ENCODE assay signal across 23 mouse cellular contexts in the genomic region with DNA sequence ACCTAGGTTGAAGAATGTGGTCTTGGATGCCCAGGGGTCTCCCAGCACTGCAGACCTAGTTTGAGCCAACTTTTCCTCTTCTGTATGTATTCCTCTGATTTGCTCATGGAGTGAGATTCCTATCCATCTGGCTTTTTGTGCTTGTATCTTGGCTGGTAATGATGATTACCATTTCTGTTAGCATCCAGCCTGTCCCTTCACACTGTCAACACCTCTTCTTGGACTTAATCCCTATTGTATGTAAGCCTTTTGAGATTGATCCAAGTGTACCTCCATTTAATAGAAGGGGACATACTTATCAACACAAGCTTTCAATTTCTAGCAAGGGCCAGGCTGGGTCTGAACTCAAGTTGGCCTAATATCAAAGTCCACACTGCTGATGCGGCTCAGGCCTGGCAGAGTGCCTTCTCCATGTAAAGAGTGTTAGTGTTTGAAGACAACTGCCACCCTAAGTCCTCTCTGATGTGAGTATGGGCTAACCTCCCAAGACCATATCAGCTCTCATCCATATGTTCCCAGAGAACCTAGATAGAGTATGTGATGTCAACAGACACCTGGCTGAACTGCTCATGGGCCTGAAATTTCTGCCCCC.
DNase-seq lines count a peak whose midpoint lies in the region; ATAC-seq and TF ChIP-seq lines count a peak whose summit lies in the region.
"Had no signal": no experiment of that assay in that cellular context is flagged by ENCODE, and none has a peak within 500 bp of the region (broad histone marks: within the 10 kb centered on the region; RNA-seq: fewer than 3 reads in every experiment).

No protein-coding gene starts in this region.

- H3K79me2 ChIP-seq in liver, adult 2 months (ENCODE audit: control insufficient read depth, insufficient read depth, low read length) = no peaks in the 10 kb centered on the region

- no peak for TF ChIP-seq CTCF in liver, adult 2 months (IDR thresholded peaks at IDR 0.05; ENCODE audit: low read depth, low read length)

- DNase-seq in cerebellum, postnatal 10 days = peak; percentile 45 to 51
- no peak for DNase-seq in cerebellum, postnatal 25 days
- DNase-seq in forebrain, embryonic 10.5 days (ENCODE audit: extremely low spot score, low spot score) = no peak
- peak; percentile 37 for DNase-seq in liver, adult 2 months (ENCODE audit: extremely low read depth, low read depth, low spot score)
- no peak for DNase-seq in lung, postnatal 14 days
- DNase-seq: adrenal gland, adult 8-10 months; adrenal gland, postnatal 25 days; cerebellum, adult 11 months; cerebellum, adult 2 months; cerebellum, adult 9-11 months; forebrain, postnatal 0 days; gastrocnemius, adult 2 months; gastrocnemius, postnatal 14 days; heart, adult 11 months had no signal

- ATAC-seq in forebrain, embryonic 15.5 days (replicated peaks) = no peak
- no peak for ATAC-seq in liver, embryonic 12.5 days
- peak; percentile 17 for ATAC-seq in lung, embryonic 16.5 days (ENCODE audit: low read depth)
- ATAC-seq: activated CD4-positive, CD25-positive, alpha-beta regulatory T cell, adult 4 months; forebrain, postnatal 0 days had no signal

- H3K9me3 ChIP-seq in forebrain, embryonic 15.5 days = no peaks in the 10 kb centered on the region
- no peaks in the 10 kb centered on the region for H3K9me3 ChIP-seq in forebrain, embryonic 10.5 days
- H3K9me3 ChIP-seq in liver, embryonic 12.5 days (replicated peaks) = no peaks in the 10 kb centered on the region
- H3K9me3 ChIP-seq in lung, embryonic 16.5 days (ENCODE audit: control insufficient read depth, low read length) = no peaks in the 10 kb centered on the region
- H3K9me3 ChIP-seq: embryonic facial prominence, embryonic 12.5 days; embryonic facial prominence, embryonic 15.5 days; hindbrain, embryonic 12.5 days; hindbrain, embryonic 15.5 days had no signal

- no peak overlapping the region for H3K4me2 ChIP-seq in forebrain, embryonic 15.5 days (replicated peaks)
- H3K4me2 ChIP-seq in liver, embryonic 12.5 days = no peak overlapping the region
- H3K4me2 ChIP-seq in lung, embryonic 16.5 days (ENCODE audit: low read depth, low read length) = no peak overlapping the region
- H3K4me2 ChIP-seq: embryonic facial prominence, embryonic 12.5 days; embryonic facial prominence, embryonic 15.5 days; heart, embryonic 11.5 days; hindbrain, embryonic 12.5 days; hindbrain, embryonic 15.5 days had no signal

- WGBS in forebrain, embryonic 15.5 days = 50% methylated on average over 1 of the region's 1 CpGs
- 81% methylated on average over 1 of the region's 1 CpGs for WGBS in forebrain, embryonic 10.5 days
- WGBS in liver, adult 2 months = 13% methylated on average over 1 of the region's 1 CpGs
- 62% methylated on average over 1 of the region's 1 CpGs for WGBS in liver, embryonic 12.5 days (ENCODE audit: insufficient replicate concordance)
- 36% methylated on average over 1 of the region's 1 CpGs for WGBS in lung, embryonic 16.5 days

- no peaks in the 10 kb centered on the region for H3K36me3 ChIP-seq in forebrain, embryonic 15.5 days
- no peaks in the 10 kb centered on the region for H3K36me3 ChIP-seq in forebrain, embryonic 10.5 days (replicated peaks)
- no peaks in the 10 kb centered on the region for H3K36me3 ChIP-seq in liver, adult 2 months (ENCODE audit: control insufficient read depth, insufficient read depth, low read length)
- no peaks in the 10 kb centered on the region for H3K36me3 ChIP-seq in liver, embryonic 12.5 days
- no peaks in the 10 kb centered on the region for H3K36me3 ChIP-seq in lung, embryonic 16.5 days (ENCODE audit: control insufficient read depth, insufficient read depth, low read length)
- H3K36me3 ChIP-seq: embryonic facial prominence, embryonic 12.5 days; embryonic facial prominence, embryonic 15.5 days; hindbrain, embryonic 12.5 days; hindbrain, embryonic 15.5 days had no signal

- no peaks in the 10 kb centered on the region for H3K27me3 ChIP-seq in forebrain, embryonic 15.5 days
- H3K27me3 ChIP-seq in forebrain, embryonic 10.5 days (ENCODE audit: poor library complexity, severe bottlenecking) = no peaks in the 10 kb centered on the region
- no peaks in the 10 kb centered on the region; the same call in 1 of the 2 replicates for H3K27me3 ChIP-seq in liver, adult 2 months (ENCODE audit: control insufficient read depth, insufficient read depth, low read length)
- H3K27me3 ChIP-seq in liver, embryonic 12.5 days (replicated peaks) = no peaks in the 10 kb centered on the region
- H3K27me3 ChIP-seq in lung, embryonic 16.5 days (ENCODE audit: control insufficient read depth, insufficient read depth, low read depth, low read length) = no peaks in the 10 kb centered on the region
- H3K27me3 ChIP-seq: embryonic facial prominence, embryonic 12.5 days; embryonic facial prominence, embryonic 15.5 days; hindbrain, embryonic 12.5 days; hindbrain, embryonic 15.5 days had no signal

- H3K4me1 ChIP-seq in forebrain, embryonic 15.5 days = peaks cover 19% of the 10 kb centered on the region
- H3K4me1 ChIP-seq in forebrain, embryonic 10.5 days = no peaks in the 10 kb centered on the region
- peaks cover 11% of the 10 kb centered on the region for H3K4me1 ChIP-seq in liver, adult 2 months (ENCODE audit: control insufficient read depth, insufficient read depth, low read length)
- no peaks in the 10 kb centered on the region for H3K4me1 ChIP-seq in liver, embryonic 12.5 days
- no peaks in the 10 kb centered on the region for H3K4me1 ChIP-seq in lung, embryonic 16.5 days (replicated peaks; ENCODE audit: control insufficient read depth, insufficient read depth, low read length)
- H3K4me1 ChIP-seq: embryonic facial prominence, embryonic 12.5 days; embryonic facial prominence, embryonic 15.5 days; hindbrain, embryonic 12.5 days; hindbrain, embryonic 15.5 days had no signal

- H3K4me3 ChIP-seq in forebrain, embryonic 15.5 days = no peak overlapping the region
- no peak overlapping the region for H3K4me3 ChIP-seq in forebrain, embryonic 10.5 days
- H3K4me3 ChIP-seq in liver, adult 2 months (ENCODE audit: insufficient read depth, low read depth, low read length) = no peak overlapping the region
- H3K4me3 ChIP-seq in liver, embryonic 12.5 days = no peak overlapping the region
- no peak overlapping the region for H3K4me3 ChIP-seq in lung, embryonic 16.5 days (ENCODE audit: low read length)
- H3K4me3 ChIP-seq: embryonic facial prominence, embryonic 12.5 days; embryonic facial prominence, embryonic 15.5 days; gastrocnemius, adult 2 months; hindbrain, embryonic 12.5 days; hindbrain, embryonic 15.5 days had no signal

- no peak overlapping the region for H3K9ac ChIP-seq in forebrain, embryonic 15.5 days (replicated peaks)
- H3K9ac ChIP-seq in liver, adult 2 months (ENCODE audit: low read depth, low read length) = no peak overlapping the region
- H3K9ac ChIP-seq in liver, embryonic 12.5 days = no peak overlapping the region
- H3K9ac ChIP-seq in lung, embryonic 16.5 days (ENCODE audit: low read length) = no peak overlapping the region
- H3K9ac ChIP-seq: embryonic facial prominence, embryonic 12.5 days; embryonic facial prominence, embryonic 15.5 days; forebrain, postnatal 0 days; hindbrain, embryonic 12.5 days; hindbrain, embryonic 15.5 days had no signal

- H3K27ac ChIP-seq in forebrain, embryonic 15.5 days (replicated peaks) = peak overlapping the region; percentile 25; the same call in 1 of the 2 replicates
- no peak overlapping the region for H3K27ac ChIP-seq in forebrain, embryonic 10.5 days
- H3K27ac ChIP-seq in liver, adult 2 months (replicated peaks; ENCODE audit: insufficient read depth, low read depth, low read length) = no peak overlapping the region
- H3K27ac ChIP-seq in liver, embryonic 12.5 days = no peak overlapping the region
- H3K27ac ChIP-seq in lung, embryonic 16.5 days (ENCODE audit: low read length) = no peak overlapping the region
- H3K27ac ChIP-seq: embryonic facial prominence, embryonic 12.5 days; embryonic facial prominence, embryonic 15.5 days; gastrocnemius, adult 2 months; hindbrain, embryonic 12.5 days; hindbrain, embryonic 15.5 days had no signal

- TF ChIP-seq POLR2A in liver, adult 2 months (IDR thresholded peaks at IDR 0.05; ENCODE audit: extremely low read depth, insufficient read depth, low read length) = no peak

Comparison
In these comparisons a context has a peak if more than half of its experiments do, and no peak if none do; other contexts are left out.
1. DNase-seq: peak in cerebellum, postnatal 10 days (2 of 2) and liver, adult 2 months (single experiment); none in cerebellum, postnatal 25 days (0 of 2), forebrain, embryonic 10.5 days (single experiment) and lung, postnatal 14 days (single experiment).